Mouse (Mus musculus) heart, embryonic 12.5 days (tissue): ENCODE measurements around the gene Zc4h2. TPM values are rescaled to one million over a fixed set of nuclear protein-coding genes. Genes with fewer than 3 reads are reported as not detected.

Experiments
- ATAC-seq: fragments of 200-750 bp; cut with Nextera tagmentation; 2 replicates; pipeline ENCODE4 v1.8.0; 2017; ENCODE audit warnings: moderate TSS enrichment, moderate library complexity; ENCODE audit not compliant: insufficient number of reproducible peaks, low FRiP score
- H3K27ac ChIP-seq: fragments of 300-500 bp; sonication (generic); 2 replicates; pipeline ENCODE4 v1.5.1; 2016; ENCODE audit warnings: mild to moderate bottlenecking, moderate library complexity; ENCODE audit not compliant: poor library complexity, severe bottlenecking
- H3K27me3 ChIP-seq: fragments of 300-500 bp; sonication (generic); replicated peaks from 2 replicates; pipeline ENCODE4 v1.6.1; 2016; ENCODE audit warnings: mild to moderate bottlenecking, moderate library complexity
- H3K36me3 ChIP-seq: fragments of 300-500 bp; sonication (generic); 2 replicates; pipeline ENCODE4 v1.6.1; 2016; ENCODE audit warnings: mild to moderate bottlenecking, moderate library complexity
- H3K4me1 ChIP-seq: fragments of 300-500 bp; sonication (generic); replicated peaks from 2 replicates; pipeline ENCODE4 v1.6.1; 2016; ENCODE audit warnings: mild to moderate bottlenecking
- H3K4me2 ChIP-seq: fragments of 300-500 bp; sonication (generic); 2 replicates; pipeline ENCODE4 v1.6.1; 2016; ENCODE audit warnings: mild to moderate bottlenecking, moderate library complexity
- H3K4me3 ChIP-seq: fragments of 300-500 bp; sonication (generic); 2 replicates; pipeline ENCODE4 v1.5.1; 2016; ENCODE audit warnings: mild to moderate bottlenecking
- H3K9ac ChIP-seq: fragments of 300-500 bp; sonication (generic); 2 replicates; pipeline ENCODE4 v1.6.1; 2016; ENCODE audit warnings: mild to moderate bottlenecking, moderate library complexity
- H3K9me3 ChIP-seq: fragments of 300-500 bp; sonication (generic); replicated peaks from 2 replicates; pipeline ENCODE4 v1.6.1; 2016; ENCODE audit warnings: mild to moderate bottlenecking, moderate library complexity
- WGBS: fragments of 180-500 bp; shearing (Covaris S2); methylation state at CpG from one replicate; pipeline ENCODE4 v1.1.7; 2016; 5-methylcytosine and 5-hydroxymethylcytosine counted together
- polyA plus RNA-seq: library from polyadenylated mRNA; unstranded; fragments of >200 nt; fragmentation: Nextera tagmentation; extraction: Ambion mirVana; gene quantifications from 2 replicates; pipeline ENCODE4 v1.2.1, GENCODE M21; 2016

Gene Zc4h2
- polyA plus RNA-seq: 9.7 TPM in 2 replicates

DNA sequence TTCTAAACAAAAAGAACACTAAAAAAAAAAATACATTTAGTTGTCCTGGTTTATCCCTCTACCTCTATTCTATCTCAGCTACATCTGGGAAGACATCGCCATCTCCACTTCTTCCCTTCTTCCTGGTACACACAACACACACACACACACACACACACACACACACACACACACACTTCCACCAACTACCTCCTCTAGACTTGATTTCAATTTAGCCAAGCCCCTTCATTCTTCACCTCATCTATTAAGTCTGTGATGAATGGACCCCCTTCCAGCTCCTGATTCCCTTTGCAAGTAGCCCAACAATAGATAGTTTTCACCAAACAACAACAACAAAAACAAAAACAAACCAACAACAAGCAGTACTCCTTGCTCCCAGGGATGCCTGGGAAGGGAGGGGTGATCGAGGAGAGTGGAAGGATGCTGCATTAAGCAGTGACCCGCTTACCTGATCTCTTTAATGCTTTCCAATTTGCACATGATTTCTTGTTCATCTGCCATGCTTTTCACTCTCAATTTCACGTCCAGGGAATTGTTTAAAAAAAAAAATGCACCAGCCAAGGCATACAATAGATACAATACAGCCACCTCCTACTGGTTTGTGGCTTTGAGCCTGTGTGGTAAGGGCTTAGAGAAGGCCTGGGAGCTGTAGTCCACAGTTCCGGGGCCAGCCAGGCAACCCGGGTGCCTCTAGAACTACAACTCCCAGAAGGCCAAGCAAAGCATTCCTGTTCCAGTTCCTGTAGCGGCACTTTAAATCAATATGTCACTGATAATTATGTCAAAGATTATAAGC is at the start of gene Zc4h2:
TSS of gene Zc4h2 (minus strand) at position 706 of the 796 bp plus-strand sequence.
- peak within 1 kb of the TSS; percentile 54 for H3K4me3 ChIP-seq
- no peaks in the 10 kb centered on the region for H3K36me3 ChIP-seq
- peak within 1 kb of the TSS; percentile 41; the same call in 1 of the 2 replicates for H3K9ac ChIP-seq
- no peaks in the 10 kb centered on the region for H3K27me3 ChIP-seq
- H3K4me1 ChIP-seq: no peaks in the 10 kb centered on the region
- peak within 1 kb of the TSS; percentile 61 for H3K4me2 ChIP-seq
- H3K9me3 ChIP-seq: no peaks in the 10 kb centered on the region
- H3K27ac ChIP-seq: no peak within 1 kb of the TSS
- peak; percentile 88 for ATAC-seq
- WGBS: 15% methylated on average over 7 of the region's 7 CpGs

GRCm38 (mm10) chrX:95687119-95687518 is 28.8 kb upstream of the Zc4h2 start:
- H3K36me3 ChIP-seq: no peaks in the 10 kb centered on the region
- no peaks in the 10 kb centered on the region for H3K4me1 ChIP-seq
- H3K27ac ChIP-seq: no peak overlapping the region
- H3K4me3 ChIP-seq: no peak overlapping the region
- no peak for ATAC-seq
- no peak overlapping the region for H3K9ac ChIP-seq
- no peaks in the 10 kb centered on the region for H3K9me3 ChIP-seq
- no peak overlapping the region for H3K4me2 ChIP-seq
- no peaks in the 10 kb centered on the region for H3K27me3 ChIP-seq
- 38% methylated on average over 1 of the region's 1 CpGs for WGBS

DNA sequence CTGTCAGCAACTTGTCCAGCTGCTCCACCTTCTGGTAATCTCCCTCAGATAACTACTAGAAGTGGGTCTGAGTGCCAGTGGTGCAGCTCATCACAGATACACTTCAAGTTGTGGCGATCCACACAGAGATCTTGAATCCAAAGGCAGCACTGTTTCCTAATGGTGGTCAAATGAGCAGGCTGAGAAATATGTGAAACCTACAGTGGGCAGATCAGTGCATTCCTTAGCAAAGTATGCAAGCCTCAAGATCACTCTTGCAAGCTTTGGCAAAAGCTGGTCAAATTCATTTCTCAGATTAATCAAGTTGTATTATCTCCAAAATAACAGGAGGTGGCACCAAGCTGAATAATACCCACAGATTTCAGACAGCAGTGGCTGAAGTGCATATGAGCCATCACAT is 23.9 kb upstream of the Zc4h2 start:
- 40% methylated on average over 1 of the region's 1 CpGs for WGBS
- Histone ChIP-seq H3K4me2 (no peak overlapping the region), H3K9me3 (no peaks in the 10 kb centered on the region), H3K27me3 (no peaks in the 10 kb centered on the region), H3K36me3 (no peaks in the 10 kb centered on the region), H3K9ac (no peak overlapping the region), H3K4me1 (no peaks in the 10 kb centered on the region), H3K4me3 (no peak overlapping the region), H3K27ac (no peak overlapping the region)
- ATAC-seq: no peak

DNA sequence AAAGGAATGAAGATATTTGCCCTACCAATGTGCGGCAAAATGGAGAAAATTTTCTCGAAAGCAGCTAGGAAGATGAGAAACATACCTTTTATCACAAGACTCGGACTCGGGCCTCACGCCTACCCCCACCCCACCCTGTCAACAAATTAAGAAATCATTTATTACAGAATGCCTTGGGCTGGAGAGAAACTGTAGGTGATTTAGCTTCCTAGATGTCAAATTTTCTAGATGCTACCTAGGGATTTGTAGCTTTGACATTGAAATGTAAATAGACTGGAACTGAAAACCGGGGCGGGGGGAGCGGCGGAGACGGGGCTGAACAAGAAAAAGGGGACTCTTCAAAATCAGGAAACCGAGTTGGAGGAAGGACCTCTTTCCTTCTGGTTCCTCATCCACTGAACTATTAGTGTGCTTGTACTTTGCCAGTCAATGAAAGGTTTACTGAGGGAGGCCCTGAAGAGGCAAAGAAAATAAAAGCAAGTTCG is 333 bp upstream of the Zc4h2 start:
- ATAC-seq: no peak
- Histone ChIP-seq H3K27ac (no peak overlapping the region), H3K4me2 (peak overlapping the region; percentile 61), H3K4me3 (peak overlapping the region; percentile 54), H3K9me3 (no peaks in the 10 kb centered on the region), H3K4me1 (no peaks in the 10 kb centered on the region), H3K27me3 (no peaks in the 10 kb centered on the region), H3K36me3 (no peaks in the 10 kb centered on the region), H3K9ac (peak overlapping the region; percentile 41; the same call in 1 of the 2 replicates)
- 26% methylated on average over 12 of the region's 12 CpGs for WGBS

GRCm38 (mm10) chrX:95600609-95601008 is 57.7 kb downstream of the Zc4h2 start:
- Histone ChIP-seq H3K4me1 (no peaks in the 10 kb centered on the region), H3K36me3 (no peaks in the 10 kb centered on the region), H3K9me3 (no peaks in the 10 kb centered on the region), H3K9ac (no peak overlapping the region), H3K4me3 (no peak overlapping the region), H3K27ac (no peak overlapping the region), H3K27me3 (no peaks in the 10 kb centered on the region), H3K4me2 (no peak overlapping the region)
- ATAC-seq: peak; percentile 68; the same call in 1 of the 2 replicates
- WGBS: 47% methylated on average over 5 of the region's 5 CpGs

Other genes with a start within 250 kb of the Zc4h2 start
- 7.8 and 7.9 TPM in 2 replicates for gene Amer1, start 213.6 kb downstream of the Zc4h2 start, polyA plus RNA-seq
- 4.4 and 5.6 TPM in 2 replicates for gene Asb12, start 100.5 kb downstream of the Zc4h2 start, polyA plus RNA-seq
- gene Pfn5, start 100.4 kb downstream of the Zc4h2 start, polyA plus RNA-seq: not detected in 2 replicates
- gene Zc3h12b, start 53.2 kb upstream of the Zc4h2 start, polyA plus RNA-seq: 2.3 and 3.1 TPM in 2 replicates